Mouse (Mus musculus): ENCODE data around the gene Col1a1. TPM values are rescaled to one million over a fixed set of nuclear protein-coding genes. Genes with fewer than 3 reads are reported as not detected.

Col1a1 gene
- polyA plus RNA-seq (2014; fragmentation: Nextera tagmentation; extraction: Ambion mirVana) = 128 and 136 TPM in 2 replicates

DNA sequence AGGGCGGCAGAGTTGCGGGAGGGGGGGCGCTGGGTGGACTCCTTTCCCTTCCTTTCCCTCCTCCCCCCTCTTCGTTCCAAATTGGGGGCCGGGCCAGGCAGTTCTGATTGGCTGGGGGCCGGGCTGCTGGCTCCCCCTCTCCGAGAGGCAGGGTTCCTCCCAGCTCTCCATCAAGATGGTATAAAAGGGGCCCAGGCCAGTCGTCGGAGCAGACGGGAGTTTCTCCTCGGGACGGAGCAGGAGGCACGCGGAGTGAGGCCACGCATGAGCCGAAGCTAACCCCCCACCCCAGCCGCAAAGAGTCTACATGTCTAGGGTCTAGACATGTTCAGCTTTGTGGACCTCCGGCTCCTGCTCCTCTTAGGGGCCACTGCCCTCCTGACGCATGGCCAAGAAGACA lies at the start of gene Col1a1:
Gene Col1a1 (plus strand): TSS at position 180 of the 400 bp plus-strand sequence.
- no peak within 1 kb of the TSS for H3K27ac ChIP-seq (ENCODE audit: low read depth, low read length)
- H3K4me2 ChIP-seq = peak within 1 kb of the TSS; percentile 53
- no peaks in the 10 kb centered on the region for H3K36me3 ChIP-seq (ENCODE audit: control insufficient read depth, insufficient read depth, low read length)
- no peak for DNase-seq (ENCODE audit: low spot score, missing footprints)
- no peaks in the 10 kb centered on the region for H3K9me3 ChIP-seq (ENCODE audit: control insufficient read depth, low read length)
- ATAC-seq (ENCODE audit: low FRiP score) = no peak
- H3K27me3 ChIP-seq (ENCODE audit: control insufficient read depth, insufficient read depth, low read length) = peaks cover 48% of the 10 kb centered on the region
- H3K4me3 ChIP-seq (ENCODE audit: low read depth, low read length) = peak within 1 kb of the TSS; percentile 27; the same call in 1 of the 2 replicates
- peaks cover 9% of the 10 kb centered on the region for H3K4me1 ChIP-seq (ENCODE audit: control insufficient read depth, insufficient read depth, low read length)
- peak within 1 kb of the TSS; percentile 44 for H3K9ac ChIP-seq (ENCODE audit: low read length)
- 13% methylated on average over 19 of the region's 19 CpGs for WGBS

DNA sequence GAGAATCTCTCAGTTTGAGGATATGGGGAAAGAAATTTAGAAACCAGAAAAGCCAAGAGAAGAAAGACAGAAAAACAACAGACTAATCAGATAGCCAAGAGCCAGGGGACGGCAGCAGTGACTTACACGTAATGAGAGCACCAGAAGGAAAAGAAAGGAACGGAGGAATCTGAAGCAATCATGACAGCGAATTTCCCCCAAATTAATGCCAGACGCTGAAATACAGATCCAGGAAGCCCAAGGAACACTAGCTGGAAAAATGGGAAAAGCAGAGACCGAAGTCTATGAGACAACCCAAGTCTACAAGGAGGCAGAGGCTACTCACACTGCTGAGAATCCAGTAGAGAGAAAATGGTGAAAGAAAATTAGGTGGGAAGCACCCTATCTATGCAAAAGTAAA lies 44.9 kb upstream of the Col1a1 start:
- ATAC-seq (ENCODE audit: low FRiP score) (no peak), DNase-seq (ENCODE audit: low spot score, missing footprints) (no peak)
- 83% methylated on average over 6 of the region's 6 CpGs for WGBS
- Histone ChIP-seq H3K27ac (ENCODE audit: low read depth, low read length) (no peak overlapping the region), H3K4me1 (ENCODE audit: control insufficient read depth, insufficient read depth, low read length) (no peaks in the 10 kb centered on the region), H3K4me2 (no peak overlapping the region), H3K4me3 (ENCODE audit: low read depth, low read length) (no peak overlapping the region), H3K9me3 (ENCODE audit: control insufficient read depth, low read length) (no peaks in the 10 kb centered on the region), H3K27me3 (ENCODE audit: control insufficient read depth, insufficient read depth, low read length) (no peaks in the 10 kb centered on the region), H3K9ac (ENCODE audit: low read length) (no peak overlapping the region), H3K36me3 (ENCODE audit: control insufficient read depth, insufficient read depth, low read length) (no peaks in the 10 kb centered on the region)

DNA sequence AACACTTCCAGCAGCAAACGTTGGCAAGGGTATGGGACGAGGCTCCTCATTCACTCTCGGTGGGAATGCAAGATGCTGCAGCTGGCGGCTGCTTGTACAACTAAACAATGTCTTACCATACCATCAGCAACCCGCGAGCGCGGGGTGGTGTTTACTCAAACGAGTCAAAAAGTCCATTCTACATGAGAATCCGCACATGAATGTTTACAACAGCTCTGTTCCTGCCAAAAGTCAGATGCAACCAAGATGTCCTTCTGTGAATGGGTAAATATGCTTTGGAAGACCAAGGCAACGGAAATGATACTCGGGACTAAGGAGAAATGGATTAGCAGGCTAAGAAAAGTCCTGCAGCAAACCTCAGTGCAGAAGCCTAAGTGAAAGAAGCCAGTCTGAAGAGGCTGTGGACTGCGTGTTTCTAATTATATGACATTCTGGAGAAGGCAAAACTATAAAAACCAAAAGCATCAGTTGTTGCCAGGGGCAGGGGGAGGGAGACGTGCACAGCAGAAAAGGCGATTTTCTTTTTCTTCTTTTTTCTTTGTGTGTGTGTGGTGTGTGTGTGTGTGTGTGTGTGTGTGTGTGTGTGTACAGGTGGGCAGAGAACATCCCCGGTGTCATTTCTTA lies 39.2 kb upstream of the Col1a1 start:
- no peak overlapping the region for H3K4me2 ChIP-seq
- no peak overlapping the region for H3K9ac ChIP-seq (ENCODE audit: low read length)
- DNase-seq (ENCODE audit: low spot score, missing footprints) (no peak), ATAC-seq (ENCODE audit: low FRiP score) (no peak)
- H3K36me3 ChIP-seq (ENCODE audit: control insufficient read depth, insufficient read depth, low read length) = no peaks in the 10 kb centered on the region
- no peaks in the 10 kb centered on the region for H3K27me3 ChIP-seq (ENCODE audit: control insufficient read depth, insufficient read depth, low read length)
- H3K27ac ChIP-seq (ENCODE audit: low read depth, low read length) = no peak overlapping the region
- no peaks in the 10 kb centered on the region for H3K4me1 ChIP-seq (ENCODE audit: control insufficient read depth, insufficient read depth, low read length)
- H3K4me3 ChIP-seq (ENCODE audit: low read depth, low read length) = no peak overlapping the region
- 79% methylated on average over 16 of the region's 16 CpGs for WGBS
- no peaks in the 10 kb centered on the region for H3K9me3 ChIP-seq (ENCODE audit: control insufficient read depth, low read length)

DNA sequence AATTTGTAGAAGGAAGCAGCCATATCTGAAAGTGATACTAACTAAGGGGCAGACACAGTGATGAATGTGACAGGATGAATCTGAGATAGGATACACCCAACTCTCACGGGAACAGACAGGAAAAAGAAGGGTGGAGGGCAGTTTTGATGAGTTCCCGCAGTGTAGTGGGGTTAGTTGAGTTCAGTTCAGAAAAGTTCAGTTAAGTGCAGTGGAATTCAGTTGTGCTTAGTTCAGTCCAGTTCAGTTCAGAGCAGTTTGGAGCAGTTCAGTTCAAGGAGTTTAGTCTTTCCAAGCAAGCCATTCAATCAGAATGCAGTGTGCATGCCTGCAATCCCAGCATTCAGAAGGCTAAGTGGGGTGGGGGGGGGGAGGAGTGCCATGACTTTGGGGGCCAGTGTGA lies 34.8 kb upstream of the Col1a1 start:
- 69% methylated on average over 2 of the region's 2 CpGs for WGBS
- no peak overlapping the region for H3K9ac ChIP-seq (ENCODE audit: low read length)
- no peaks in the 10 kb centered on the region for H3K9me3 ChIP-seq (ENCODE audit: control insufficient read depth, low read length)
- no peaks in the 10 kb centered on the region for H3K27me3 ChIP-seq (ENCODE audit: control insufficient read depth, insufficient read depth, low read length)
- no peak overlapping the region for H3K27ac ChIP-seq (ENCODE audit: low read depth, low read length)
- H3K4me1 ChIP-seq (ENCODE audit: control insufficient read depth, insufficient read depth, low read length) = no peaks in the 10 kb centered on the region
- no peak for ATAC-seq (ENCODE audit: low FRiP score)
- H3K4me3 ChIP-seq (ENCODE audit: low read depth, low read length) = no peak overlapping the region
- no peak for DNase-seq (ENCODE audit: low spot score, missing footprints)
- H3K36me3 ChIP-seq (ENCODE audit: control insufficient read depth, insufficient read depth, low read length) = no peaks in the 10 kb centered on the region
- H3K4me2 ChIP-seq = no peak overlapping the region

DNA sequence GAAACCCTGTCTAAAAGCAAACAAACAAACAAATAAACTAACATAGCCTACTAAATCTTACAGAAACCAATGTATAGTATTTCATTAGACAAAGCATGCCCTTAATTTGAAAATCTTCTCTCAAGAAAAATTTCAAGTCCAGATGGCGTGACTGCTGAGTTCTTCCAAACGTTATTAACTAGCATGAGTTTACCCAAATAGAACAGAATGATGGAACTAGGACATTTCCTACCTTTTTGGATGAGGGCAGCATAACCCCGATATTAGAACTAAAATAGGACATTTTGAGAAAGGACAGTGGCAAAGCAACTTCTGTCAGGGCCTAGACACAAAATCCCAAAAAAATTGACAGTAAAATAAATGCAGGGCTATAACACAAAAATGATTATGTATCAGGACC lies 31.7 kb upstream of the Col1a1 start:
- H3K9me3 ChIP-seq (ENCODE audit: control insufficient read depth, low read length) = no peaks in the 10 kb centered on the region
- H3K9ac ChIP-seq (ENCODE audit: low read length) = no peak overlapping the region
- no peaks in the 10 kb centered on the region for H3K27me3 ChIP-seq (ENCODE audit: control insufficient read depth, insufficient read depth, low read length)
- H3K36me3 ChIP-seq (ENCODE audit: control insufficient read depth, insufficient read depth, low read length) = no peaks in the 10 kb centered on the region
- no peak overlapping the region for H3K4me3 ChIP-seq (ENCODE audit: low read depth, low read length)
- H3K27ac ChIP-seq (ENCODE audit: low read depth, low read length) = no peak overlapping the region
- DNase-seq (ENCODE audit: low spot score, missing footprints) (no peak), ATAC-seq (ENCODE audit: low FRiP score) (no peak)
- H3K4me2 ChIP-seq = no peak overlapping the region
- no peaks in the 10 kb centered on the region for H3K4me1 ChIP-seq (ENCODE audit: control insufficient read depth, insufficient read depth, low read length)
- WGBS = 86% methylated on average over 3 of the region's 3 CpGs

DNA sequence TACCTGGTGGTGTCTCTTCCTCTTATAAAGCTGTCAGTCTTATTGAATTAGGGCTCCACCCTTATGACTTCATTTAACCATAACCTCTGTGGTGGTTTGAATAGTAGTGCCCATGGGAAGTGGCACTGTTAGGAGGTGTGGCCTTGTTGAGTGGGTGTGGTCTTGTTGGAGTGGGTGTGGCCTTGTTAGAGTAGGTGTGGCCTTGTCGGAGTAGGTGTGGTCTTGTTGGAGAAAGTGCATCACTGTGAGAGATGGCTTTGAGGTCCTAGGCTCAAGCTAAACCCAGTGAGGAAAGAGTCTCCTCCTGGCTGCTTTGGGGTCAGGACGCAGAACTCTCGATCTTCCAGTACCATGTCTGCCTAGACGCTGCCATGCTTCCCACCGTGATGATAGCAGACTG lies 25.1 kb upstream of the Col1a1 start:
- DNase-seq (ENCODE audit: low spot score, missing footprints) (no peak), ATAC-seq (ENCODE audit: low FRiP score) (no peak)
- H3K27me3 ChIP-seq (ENCODE audit: control insufficient read depth, insufficient read depth, low read length) = no peaks in the 10 kb centered on the region
- no peaks in the 10 kb centered on the region for H3K36me3 ChIP-seq (ENCODE audit: control insufficient read depth, insufficient read depth, low read length)
- WGBS = 87% methylated on average over 5 of the region's 5 CpGs
- no peak overlapping the region for H3K4me3 ChIP-seq (ENCODE audit: low read depth, low read length)
- H3K4me1 ChIP-seq (ENCODE audit: control insufficient read depth, insufficient read depth, low read length) = no peaks in the 10 kb centered on the region
- no peak overlapping the region for H3K9ac ChIP-seq (ENCODE audit: low read length)
- H3K27ac ChIP-seq (ENCODE audit: low read depth, low read length) = no peak overlapping the region
- no peak overlapping the region for H3K4me2 ChIP-seq
- H3K9me3 ChIP-seq (ENCODE audit: control insufficient read depth, low read length) = no peaks in the 10 kb centered on the region

DNA sequence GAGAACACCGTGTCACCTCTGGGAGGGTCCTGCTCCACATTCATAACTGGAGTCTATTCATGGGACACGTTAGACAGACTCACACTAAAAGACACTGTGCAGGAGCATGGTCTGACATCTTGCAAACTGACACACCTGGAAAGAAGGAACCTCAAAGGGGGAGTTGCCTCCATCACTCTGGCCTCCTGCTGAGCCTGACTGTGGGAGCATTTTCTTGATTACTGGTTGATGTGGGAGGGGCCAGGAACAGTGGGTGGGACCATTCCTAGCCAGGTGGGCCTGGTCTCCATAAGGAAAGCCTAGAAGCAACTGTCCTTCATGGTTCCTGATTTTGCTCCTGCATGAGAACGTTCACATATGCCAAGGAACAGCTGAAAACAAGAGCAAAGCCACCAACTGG lies 23.5 kb upstream of the Col1a1 start:
- no peak for ATAC-seq (ENCODE audit: low FRiP score)
- Histone ChIP-seq H3K9me3 (ENCODE audit: control insufficient read depth, low read length) (no peaks in the 10 kb centered on the region), H3K36me3 (ENCODE audit: control insufficient read depth, insufficient read depth, low read length) (no peaks in the 10 kb centered on the region), H3K4me1 (ENCODE audit: control insufficient read depth, insufficient read depth, low read length) (0 out of 2 replicates have a peak, but pooled peaks cover 2% of the 10 kb centered on the region), H3K27ac (ENCODE audit: low read depth, low read length) (no peak overlapping the region), H3K9ac (ENCODE audit: low read length) (no peak overlapping the region), H3K27me3 (ENCODE audit: control insufficient read depth, insufficient read depth, low read length) (no peaks in the 10 kb centered on the region), H3K4me3 (ENCODE audit: low read depth, low read length) (no peak overlapping the region), H3K4me2 (no peak overlapping the region)
- whole genome bisulfite sequencing = 82% methylated on average over 3 of the region's 3 CpGs
- DNase-seq (ENCODE audit: low spot score, missing footprints) = no peak

DNA sequence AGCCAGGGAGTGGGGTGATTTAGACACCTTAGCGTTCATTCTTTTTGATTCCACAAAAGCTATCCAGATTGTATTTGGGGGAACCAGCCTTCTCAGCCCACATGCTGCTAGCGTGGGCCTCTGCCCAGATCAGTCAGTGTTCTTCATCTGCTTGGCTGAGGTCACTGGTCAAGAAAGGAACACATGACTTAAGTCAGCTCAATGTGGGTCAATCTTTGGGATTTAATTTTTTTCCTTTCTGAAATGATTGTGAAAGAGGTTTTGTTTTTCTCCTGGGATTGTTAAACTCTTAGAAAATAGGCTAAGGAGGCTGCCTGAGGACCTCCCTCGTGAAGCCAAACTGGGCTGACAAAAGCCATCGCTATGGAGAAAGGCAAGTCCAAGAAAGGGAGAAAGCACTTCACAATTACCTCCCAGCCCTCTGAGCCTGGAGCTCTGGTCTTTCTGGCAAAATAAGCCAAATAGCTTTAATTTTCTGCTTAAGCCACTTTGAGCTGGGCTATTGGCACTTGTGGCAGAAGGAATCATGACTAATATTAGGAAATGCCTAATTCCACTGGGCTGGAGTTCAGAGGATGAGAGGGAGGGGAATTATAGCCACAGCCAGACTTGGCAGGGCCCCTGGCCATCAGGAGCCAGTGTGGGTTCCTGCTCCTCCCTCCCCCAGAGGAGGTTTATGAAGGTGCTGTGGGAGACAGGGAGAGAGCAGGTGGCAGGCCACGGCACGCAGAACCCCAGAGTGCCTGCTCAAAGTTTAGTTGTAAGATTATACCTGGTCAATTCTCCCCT lies 22.5 kb upstream of the Col1a1 start:
- H3K4me2 ChIP-seq = no peak overlapping the region
- H3K4me1 ChIP-seq (ENCODE audit: control insufficient read depth, insufficient read depth, low read length) = 0 out of 2 replicates have a peak, but pooled peaks cover 2% of the 10 kb centered on the region
- no peak overlapping the region for H3K9ac ChIP-seq (ENCODE audit: low read length)
- H3K9me3 ChIP-seq (ENCODE audit: control insufficient read depth, low read length) = no peaks in the 10 kb centered on the region
- no peaks in the 10 kb centered on the region for H3K27me3 ChIP-seq (ENCODE audit: control insufficient read depth, insufficient read depth, low read length)
- ATAC-seq (ENCODE audit: low FRiP score) = no peak
- no peaks in the 10 kb centered on the region for H3K36me3 ChIP-seq (ENCODE audit: control insufficient read depth, insufficient read depth, low read length)
- H3K4me3 ChIP-seq (ENCODE audit: low read depth, low read length) = no peak overlapping the region
- 66% methylated on average over 6 of the region's 6 CpGs for WGBS
- no peak for DNase-seq (ENCODE audit: low spot score, missing footprints)
- no peak overlapping the region for H3K27ac ChIP-seq (ENCODE audit: low read depth, low read length)

DNA sequence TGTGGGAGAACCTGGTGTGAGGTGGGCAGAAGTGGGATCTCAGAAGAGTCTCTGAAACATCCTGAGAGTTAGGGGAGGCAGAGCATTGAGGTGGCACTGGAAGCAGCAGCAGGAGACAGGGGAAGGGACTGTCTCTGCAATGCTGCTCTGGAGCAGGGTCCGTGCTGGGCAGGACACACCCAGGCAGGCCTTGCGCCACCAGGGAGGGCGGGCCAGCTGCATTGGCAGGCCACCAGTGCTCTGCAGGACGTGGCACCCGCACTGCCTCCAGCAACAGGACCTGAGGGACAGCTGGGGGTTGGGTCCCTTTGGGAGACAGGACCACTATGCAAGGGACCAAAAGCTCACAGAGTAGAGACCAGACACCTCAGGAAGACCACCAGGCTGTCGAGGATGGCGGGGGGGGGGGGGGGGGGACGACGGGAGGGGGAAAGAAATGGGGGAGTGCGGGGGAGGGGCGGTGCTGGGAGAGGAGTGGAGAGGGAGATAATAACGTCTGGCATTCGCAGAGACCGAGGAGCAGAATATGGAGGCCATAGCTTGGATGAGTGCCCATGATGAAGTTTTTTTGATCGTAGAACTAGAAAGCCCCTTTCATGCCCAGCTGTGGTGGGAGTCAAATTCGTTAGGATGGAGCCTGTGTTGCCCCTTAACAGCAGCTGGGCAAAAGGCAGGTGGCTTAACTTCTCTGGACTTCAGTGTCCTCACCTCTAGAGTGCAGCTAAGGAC lies 20.2 kb upstream of the Col1a1 start:
- H3K9ac ChIP-seq (ENCODE audit: low read length) = no peak overlapping the region
- no peaks in the 10 kb centered on the region for H3K36me3 ChIP-seq (ENCODE audit: control insufficient read depth, insufficient read depth, low read length)
- no peak overlapping the region for H3K4me2 ChIP-seq
- no peak for DNase-seq (ENCODE audit: low spot score, missing footprints)
- H3K27ac ChIP-seq (ENCODE audit: low read depth, low read length) = no peak overlapping the region
- WGBS = 30% methylated on average over 13 of the region's 16 CpGs
- H3K27me3 ChIP-seq (ENCODE audit: control insufficient read depth, insufficient read depth, low read length) = no peaks in the 10 kb centered on the region
- ATAC-seq (ENCODE audit: low FRiP score) = no peak
- 0 out of 2 replicates have a peak, but pooled peaks cover 2% of the 10 kb centered on the region for H3K4me1 ChIP-seq (ENCODE audit: control insufficient read depth, insufficient read depth, low read length)
- H3K9me3 ChIP-seq (ENCODE audit: control insufficient read depth, low read length) = no peaks in the 10 kb centered on the region
- no peak overlapping the region for H3K4me3 ChIP-seq (ENCODE audit: low read depth, low read length)
